Mouse (Mus musculus): ENCODE measurements around the gene Tmem30a.

- no peak for TF ChIP-seq POLR2A (IDR thresholded peaks at IDR 0.05; ENCODE audit: borderline replicate concordance, low read depth, low read length)
- TF ChIP-seq CTCF (IDR thresholded peaks at IDR 0.05; ENCODE audit: low read depth, low read length) = no peak
Measured at GRCm38 (mm10) chr9:79810969-79811902, 17.9 kb upstream of the Tmem30a start.
